Mouse (Mus musculus) thymus, adult 2 months (tissue): ENCODE measurements around the gene Kalrn.

Experiments
- CTCF ChIP-seq: fragments of 200-500 bp; IDR thresholded peaks from 2 replicates; pipeline ENCODE4 v1.5.1; 2012; ENCODE audit warnings: mild to moderate bottlenecking, control low read depth, low read length, moderate library complexity, borderline replicate concordance; ENCODE audit not compliant: control insufficient read depth, poor library complexity, insufficient read depth; ENCODE audit errors: extremely low read depth
- POLR2A ChIP-seq: fragments of 200-500 bp; IDR thresholded peaks from 2 replicates; pipeline ENCODE4 v1.6.1; 2012; ENCODE audit warnings: mild to moderate bottlenecking, low read length, control low read depth, moderate library complexity; ENCODE audit not compliant: control insufficient read depth, poor library complexity, insufficient read depth; ENCODE audit errors: extremely low read depth

DNA sequence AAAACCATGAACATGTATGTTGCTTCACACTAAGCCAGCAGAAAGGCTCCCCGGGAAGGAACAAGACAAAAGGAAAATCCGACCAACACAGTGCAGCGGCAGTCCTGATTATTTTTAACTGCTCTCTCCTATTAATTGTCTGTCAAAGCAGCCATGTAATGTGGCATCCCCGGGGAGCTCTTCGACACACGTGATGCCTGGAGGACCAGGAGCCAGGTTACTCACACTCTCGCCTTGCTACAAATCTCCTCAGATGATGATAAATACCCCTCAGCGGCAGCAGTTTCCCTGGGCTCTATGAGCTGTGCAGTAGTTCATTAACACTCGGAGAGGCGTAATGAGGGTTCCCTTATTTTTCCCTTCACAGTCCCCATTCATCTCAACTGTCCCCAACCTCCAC, 257.1 kb downstream of the Kalrn start:
- TF ChIP-seq POLR2A (no peak), CTCF (no peak)
